Mouse (Mus musculus) heart, adult 8-10 months (tissue): ENCODE measurements at regions not wholly inside any gene's neighbourhood (a gene's known extent, or its start where the extent isn't known, plus 50 kb on each side); places are given as distances from the start of the nearest gene placed in this dataset.

ENCODE experiments used
- DNase-seq: peaks from one replicate; pipeline ENCODE4 v3.0.0; 2022; ENCODE audit warnings: low spot score

- no peak for DNase-seq
These were observed 122.8 kb upstream of the Vegfc start for GRCm38 (mm10) chr8:53954476-53955158.

- DNase-seq: no peak
These were observed 121.3 kb upstream of the Vegfc start for GRCm38 (mm10) chr8:53956148-53956547.

DNA sequence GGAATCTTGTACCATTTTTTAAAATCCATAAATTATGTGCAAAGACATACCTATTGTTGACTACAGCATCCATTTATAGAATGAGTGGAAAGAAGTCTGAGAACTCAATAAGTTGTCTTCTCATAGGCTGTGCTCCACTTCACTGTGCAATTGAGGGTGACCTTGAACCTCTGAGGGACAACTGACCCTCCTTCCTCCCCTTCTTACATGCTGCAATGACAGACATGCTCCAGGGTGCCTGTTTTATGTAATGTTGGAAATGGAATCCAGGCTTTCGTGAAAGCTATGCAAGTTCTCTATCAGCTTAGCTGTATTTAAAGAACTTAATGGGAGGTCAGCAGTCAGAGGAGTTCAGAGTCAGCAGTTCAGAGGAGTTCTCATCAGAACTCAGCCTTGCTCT lies 118.9 kb upstream of the Vegfc start:
- DNase-seq: no peak

- no peak for DNase-seq
These were observed 114.4 kb upstream of the Vegfc start for GRCm38 (mm10) chr8:53962993-53963392.

DNA sequence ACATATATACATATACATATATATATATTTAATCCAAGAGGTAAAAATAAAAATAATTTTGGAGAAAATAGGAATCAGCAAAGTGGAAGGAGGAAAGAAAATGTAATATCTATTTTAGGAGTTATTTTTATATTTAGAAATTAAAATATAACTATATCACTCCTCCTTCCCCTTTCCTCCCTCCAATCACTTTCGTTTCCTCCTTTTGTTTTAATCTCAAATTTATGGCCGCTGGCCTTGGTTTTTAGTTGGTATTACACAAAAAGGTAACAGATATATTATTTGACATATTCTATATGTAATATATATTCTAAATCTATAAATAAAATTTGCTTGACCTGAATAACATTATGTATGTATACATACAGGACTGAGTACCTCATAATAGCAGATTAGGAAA lies 93.1 kb upstream of the Vegfc start:
- no peak for DNase-seq

DNA sequence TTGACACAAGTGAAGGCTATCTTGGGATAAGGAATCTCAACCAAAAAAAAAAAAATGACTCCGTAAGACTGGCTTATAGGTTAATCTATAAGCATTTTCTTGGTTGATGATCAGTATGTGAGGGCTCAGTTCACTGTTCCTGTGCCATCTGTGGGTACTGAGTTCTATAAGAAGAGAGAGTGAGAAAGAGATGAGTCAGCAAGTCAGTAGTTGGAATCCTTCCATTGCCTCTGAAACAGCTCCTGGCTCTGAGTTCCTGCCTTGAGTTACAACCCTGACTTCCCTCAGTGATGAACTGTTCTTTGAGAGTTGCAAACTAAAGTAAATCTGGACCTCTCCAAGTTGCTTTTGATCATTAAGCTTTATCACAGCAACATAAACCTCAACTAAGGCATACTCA lies 91.7 kb upstream of the Vegfc start:
- no peak for DNase-seq

GRCm38 (mm10) chr8:53994208-53994607 lies 83.2 kb upstream of the Vegfc start:
- no peak for DNase-seq

DNA sequence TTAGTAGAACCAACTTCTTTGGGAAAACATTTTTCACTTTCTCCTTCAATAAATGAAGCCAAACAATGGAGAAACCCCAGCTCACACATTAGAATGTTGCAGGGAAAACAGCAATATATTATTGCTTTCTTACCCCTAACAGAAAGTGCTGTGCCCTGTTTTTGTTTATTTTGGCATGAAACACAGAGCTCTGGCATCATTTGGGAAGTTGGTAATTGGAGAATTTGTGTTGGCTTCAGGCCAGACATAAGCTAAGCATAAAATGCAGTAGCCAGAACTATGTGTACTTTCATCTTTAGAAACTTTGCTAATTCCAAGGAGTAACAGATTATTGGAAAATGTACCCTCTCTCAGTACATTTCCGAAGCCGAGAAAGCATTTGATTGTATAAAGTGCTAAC lies 79.9 kb upstream of the Vegfc start:
- peak; percentile 2 for DNase-seq

GRCm38 (mm10) chr8:54002948-54003347 lies 74.5 kb upstream of the Vegfc start:
- DNase-seq: no peak

DNA sequence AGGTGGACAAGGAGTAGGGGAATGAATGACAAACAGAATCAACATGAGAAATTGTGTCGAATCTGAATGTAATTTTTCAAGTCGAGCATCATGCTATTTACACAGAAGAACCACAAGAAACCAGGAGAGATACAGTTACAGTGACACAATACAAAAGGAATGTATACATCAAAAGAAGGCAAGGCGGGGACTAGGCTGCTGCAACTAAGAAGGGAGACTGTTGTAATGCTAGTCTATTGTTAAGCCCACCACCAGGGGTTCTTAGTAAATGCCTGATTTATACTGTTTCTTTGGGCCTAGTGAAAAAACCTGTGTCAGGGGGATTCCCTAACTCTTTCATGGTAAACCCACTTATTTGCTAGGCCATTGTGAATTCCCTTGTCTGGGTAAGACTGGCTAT lies 63.3 kb upstream of the Vegfc start:
- no peak for DNase-seq

DNA sequence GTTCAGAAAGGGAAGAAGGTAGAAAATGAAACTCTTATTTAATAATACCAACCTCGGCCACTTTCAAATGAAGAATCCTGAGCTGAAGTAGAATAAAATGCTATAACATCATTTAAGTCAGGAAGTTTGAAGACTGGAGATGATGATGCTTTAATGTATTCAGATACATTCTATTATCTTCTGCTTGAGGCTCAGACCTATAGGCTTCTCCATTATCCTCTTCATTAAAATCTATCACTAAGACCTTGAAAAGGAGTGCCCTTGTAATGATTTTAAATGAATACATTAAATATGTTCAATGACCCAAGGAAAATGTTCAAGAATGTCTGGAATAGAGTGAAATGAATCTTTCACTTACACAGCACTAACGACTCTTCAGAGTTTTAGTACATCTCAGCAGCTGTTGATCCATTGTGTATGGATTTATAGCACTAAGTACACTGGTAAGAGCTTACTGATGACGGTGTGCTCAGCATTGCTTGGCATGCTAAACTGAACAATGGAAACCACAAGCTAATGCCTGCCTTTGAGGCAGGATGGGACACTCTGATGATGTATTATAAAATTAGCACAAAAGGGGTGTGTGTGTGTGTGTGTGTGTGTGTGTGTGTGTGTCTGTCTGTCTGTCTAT lies 58.8 kb upstream of the Vegfc start:
- DNase-seq: no peak
